Mouse (Mus musculus) midbrain, postnatal 0 days (tissue): Measurements from ENCODE around the gene Gm11214. TPM values are rescaled to one million over a fixed set of nuclear protein-coding genes. Genes with fewer than 3 reads are reported as not detected.

Experiments used
- ATAC-seq: fragments of 200-750 bp; cut with Nextera tagmentation; 2 replicates; pipeline ENCODE4 v1.8.0; 2017; ENCODE audit warnings: moderate number of reproducible peaks, mild to moderate bottlenecking, moderate TSS enrichment, moderate library complexity; ENCODE audit not compliant: low FRiP score
- DNase-seq: peaks from one replicate; pipeline ENCODE4 v3.0.0-alpha.2; 2015; ENCODE audit warnings: low spot score
- H3K27ac ChIP-seq: fragments of 300-500 bp; sonication (generic); 2 replicates; pipeline ENCODE4 v1.5.1; 2014; ENCODE audit warnings: low read depth, mild to moderate bottlenecking, low read length, mixed read lengths
- H3K27me3 ChIP-seq: fragments of 300-500 bp; sonication (generic); 2 replicates; pipeline ENCODE4 v1.6.1; 2014; ENCODE audit warnings: low read length, control low read depth, mixed read lengths; ENCODE audit not compliant: insufficient read depth
- H3K36me3 ChIP-seq: fragments of 300-500 bp; sonication (generic); 2 replicates; pipeline ENCODE4 v1.6.1; 2014; ENCODE audit warnings: low read length, control low read depth, mixed read lengths; ENCODE audit not compliant: insufficient read depth
- H3K4me1 ChIP-seq: fragments of 300-500 bp; sonication (generic); 2 replicates; pipeline ENCODE4 v1.6.1; 2014; ENCODE audit warnings: mild to moderate bottlenecking, control low read depth, antibody characterized with exemption, low read length, mixed read lengths; ENCODE audit not compliant: insufficient read depth
- H3K4me2 ChIP-seq: fragments of 300-500 bp; sonication (generic); 2 replicates; pipeline ENCODE4 v1.6.1; 2014; ENCODE audit warnings: low read depth, mild to moderate bottlenecking, low read length, mixed read lengths; ENCODE audit not compliant: poor library complexity, severe bottlenecking
- H3K4me3 ChIP-seq: fragments of 300-500 bp; sonication (generic); 2 replicates; pipeline ENCODE4 v1.5.1; 2014; ENCODE audit warnings: low read depth, mild to moderate bottlenecking, low read length, moderate library complexity
- H3K9ac ChIP-seq: fragments of 300-500 bp; sonication (generic); replicated peaks from 2 replicates; pipeline ENCODE4 v1.6.1; 2014; ENCODE audit warnings: mild to moderate bottlenecking, low read length, moderate library complexity, mixed read lengths; ENCODE audit not compliant: poor library complexity, severe bottlenecking
- H3K9me3 ChIP-seq: fragments of 300-500 bp; sonication (generic); 2 replicates; pipeline ENCODE4 v1.6.1; 2016; ENCODE audit warnings: low read length, control low read depth
- CTCF ChIP-seq: IDR thresholded peaks from 2 replicates; pipeline ENCODE4 v1.5.1; 2016; ENCODE audit warnings: antibody characterized with exemption, mild to moderate bottlenecking
- WGBS: fragments of 180-500 bp; shearing (Covaris S2); extraction: QIAGEN DNeasy Blood & Tissue Kit; methylation state at CpG from one replicate; pipeline ENCODE4 v1.1.7; 2014; 5-methylcytosine and 5-hydroxymethylcytosine counted together
- polyA plus RNA-seq: library from polyadenylated mRNA; unstranded; fragments of >200 nt; fragmentation: Nextera tagmentation; extraction: Ambion mirVana; gene quantifications from 2 replicates; pipeline ENCODE4 v1.2.1, GENCODE M21; 2015
- total RNA-seq: library from RNA; depleted of rRNA; stranded (reverse); fragments of >200 nt; gene quantifications from 2 replicates; pipeline ENCODE4 v1.2.3, GENCODE M21; 2014

Gene Gm11214
- total and polyA plus RNA-seq, 2 experiments from 2014 or later = not detected

GRCm38 (mm10) chr4:63685253-63685525 is 22.0 kb upstream of the Gm11214 start:
- Histone ChIP-seq H3K27me3 (no peaks in the 10 kb centered on the region), H3K4me3 (no peak overlapping the region), H3K4me2 (no peak overlapping the region), H3K9me3 (no peaks in the 10 kb centered on the region), H3K9ac (no peak overlapping the region), H3K36me3 (no peaks in the 10 kb centered on the region), H3K27ac (no peak overlapping the region), H3K4me1 (no peaks in the 10 kb centered on the region)
- no peak for ATAC-seq
- no peak for TF ChIP-seq CTCF
- 52% methylated on average over 4 of the region's 4 CpGs for WGBS
- no peak for DNase-seq

GRCm38 (mm10) chr4:63684412-63685252 is 21.5 kb upstream of the Gm11214 start:
- Histone ChIP-seq H3K4me1 (no peaks in the 10 kb centered on the region), H3K4me3 (no peak overlapping the region), H3K4me2 (no peak overlapping the region), H3K27ac (no peak overlapping the region), H3K9me3 (no peaks in the 10 kb centered on the region), H3K36me3 (no peaks in the 10 kb centered on the region), H3K27me3 (no peaks in the 10 kb centered on the region), H3K9ac (no peak overlapping the region)
- ATAC-seq = no peak
- DNase-seq = no peak
- WGBS = 89% methylated on average over 10 of the region's 10 CpGs
- TF ChIP-seq CTCF = no peak

- DNase-seq (no peak), ATAC-seq (no peak)
- Histone ChIP-seq H3K27ac (no peak overlapping the region), H3K4me1 (no peaks in the 10 kb centered on the region), H3K4me3 (no peak overlapping the region), H3K27me3 (no peaks in the 10 kb centered on the region), H3K4me2 (no peak overlapping the region), H3K36me3 (no peaks in the 10 kb centered on the region), H3K9ac (no peak overlapping the region), H3K9me3 (no peaks in the 10 kb centered on the region)
- WGBS = 93% methylated on average over 6 of the region's 6 CpGs
- no peak for TF ChIP-seq CTCF
Observed at GRCm38 (mm10) chr4:63683716-63684115, 20.5 kb upstream of the Gm11214 start.

- no peak for DNase-seq
- TF ChIP-seq CTCF = no peak
- ATAC-seq = no peak
- no peak overlapping the region for H3K27ac ChIP-seq
- H3K4me3 ChIP-seq = no peak overlapping the region
- H3K9ac ChIP-seq = no peak overlapping the region
- H3K27me3 ChIP-seq = no peaks in the 10 kb centered on the region
- H3K4me1 ChIP-seq = no peaks in the 10 kb centered on the region
- no peaks in the 10 kb centered on the region for H3K9me3 ChIP-seq
- no peak overlapping the region for H3K4me2 ChIP-seq
- 81% methylated on average over 11 of the region's 11 CpGs for WGBS
- H3K36me3 ChIP-seq = no peaks in the 10 kb centered on the region
Observed at GRCm38 (mm10) chr4:63683056-63683455, 19.9 kb upstream of the Gm11214 start.

GRCm38 (mm10) chr4:63682441-63682840 is 19.3 kb upstream of the Gm11214 start:
- ATAC-seq (no peak), DNase-seq (no peak)
- no peak for TF ChIP-seq CTCF
- Histone ChIP-seq H3K27ac (no peak overlapping the region), H3K9ac (no peak overlapping the region), H3K27me3 (no peaks in the 10 kb centered on the region), H3K36me3 (no peaks in the 10 kb centered on the region), H3K4me2 (no peak overlapping the region), H3K9me3 (no peaks in the 10 kb centered on the region), H3K4me1 (no peaks in the 10 kb centered on the region), H3K4me3 (no peak overlapping the region)
- WGBS = 81% methylated on average over 2 of the region's 2 CpGs

- no peaks in the 10 kb centered on the region for H3K27me3 ChIP-seq
- H3K9ac ChIP-seq = no peak overlapping the region
- no peak overlapping the region for H3K27ac ChIP-seq
- no peak for TF ChIP-seq CTCF
- no peaks in the 10 kb centered on the region for H3K4me1 ChIP-seq
- DNase-seq (no peak), ATAC-seq (no peak)
- H3K9me3 ChIP-seq = no peaks in the 10 kb centered on the region
- H3K36me3 ChIP-seq = no peaks in the 10 kb centered on the region
- no peak overlapping the region for H3K4me2 ChIP-seq
- WGBS = 61% methylated on average over 3 of the region's 3 CpGs
- H3K4me3 ChIP-seq = no peak overlapping the region
Observed at GRCm38 (mm10) chr4:63681557-63681956, 18.4 kb upstream of the Gm11214 start.
